Comparison of ENCODE assay signal across 17 mouse cellular contexts in genomic region chr3:26026025-26026424, GRCm38 (mm10).
DNase-seq lines count a peak whose midpoint lies in the region.
"Had no signal": no experiment of that assay in that cellular context is flagged by ENCODE, and none has a peak within 500 bp of the region (broad histone marks: within the 10 kb centered on the region; RNA-seq: fewer than 3 reads in every experiment).

No protein-coding gene starts in this region.

- peak; percentile 22 for DNase-seq in layer of hippocampus, adult 9-11 months
- DNase-seq in layer of hippocampus, postnatal 25 days (ENCODE audit: extremely low spot score in 1 of 2, low spot score in 1 of 2) = no peak
- peak; percentile 43 for DNase-seq in cerebellum, adult 11-12 months
- DNase-seq in cerebellum, adult 8-10 months = peak; percentile 22
- DNase-seq in cerebellum, postnatal 25 days = peak; percentile 34 to 54
- no peak for DNase-seq in spleen, postnatal 36 days (ENCODE audit: low spot score in 2 of 2)
- DNase-seq in right cerebral cortex, postnatal 4 days = no peak
- DNase-seq: adrenal gland, adult 8-10 months; gastrocnemius, adult 2 months; gastrocnemius, postnatal 36 days; heart, adult 18-20 months; heart, postnatal 36 days; kidney, postnatal 25 days; liver, embryonic 13.5 days; lung, adult 18-20 months; midbrain, embryonic 14.5 days; thymus, postnatal 4 days had no signal

Comparison
In these comparisons a context has a peak if more than half of its experiments do, and no peak if none do; other contexts are left out.
1. DNase-seq: peak in layer of hippocampus, adult 9-11 months (single experiment), cerebellum, adult 11-12 months (single experiment), cerebellum, adult 8-10 months (single experiment) and cerebellum, postnatal 25 days (2 of 2); none in layer of hippocampus, postnatal 25 days (0 of 2), spleen, postnatal 36 days (0 of 2) and right cerebral cortex, postnatal 4 days (single experiment).